Mouse (Mus musculus) embryonic fibroblast, embryonic 13.5 days (primary cell): ENCODE data around the gene Ms4a14. TPM values are rescaled to one million over a fixed set of nuclear protein-coding genes. Genes with fewer than 3 reads are reported as not detected.

ENCODE experiments used
- H3K27ac ChIP-seq: 2 replicates; pipeline ENCODE4 v1.5.1; 2012; ENCODE audit warnings: low read length, control low read depth, inconsistent platforms; ENCODE audit not compliant: insufficient read depth
- H3K4me1 ChIP-seq: 2 replicates; pipeline ENCODE4 v1.6.1; 2011; ENCODE audit warnings: low read length; ENCODE audit not compliant: control insufficient read depth, insufficient read depth
- H3K4me3 ChIP-seq: 2 replicates; pipeline ENCODE4 v1.5.1; 2011; ENCODE audit warnings: mild to moderate bottlenecking, control low read depth, low read length; ENCODE audit not compliant: insufficient read depth
- CTCF ChIP-seq: IDR thresholded peaks from 2 replicates; pipeline ENCODE4 v1.5.1; 2011; ENCODE audit warnings: mild to moderate bottlenecking, control low read depth, low read length, moderate library complexity, borderline replicate concordance; ENCODE audit not compliant: insufficient read depth
- POLR2A ChIP-seq: IDR thresholded peaks from 2 replicates; pipeline ENCODE4 v1.6.1; 2011; ENCODE audit warnings: low read depth, mild to moderate bottlenecking, control low read depth, low read length, moderate library complexity
- polyA plus RNA-seq: library from polyadenylated mRNA; stranded (reverse); fragments of >200 nt; gene quantifications from 2 replicates; pipeline ENCODE4 v1.2.4, GENCODE M21; 2011; ENCODE audit warnings: low read depth; ENCODE audit not compliant: missing spikeins, insufficient read length

The Ms4a14 gene
- 0.37 TPM in 1 of 2 replicates, not detected in the other for polyA plus RNA-seq

DNA sequence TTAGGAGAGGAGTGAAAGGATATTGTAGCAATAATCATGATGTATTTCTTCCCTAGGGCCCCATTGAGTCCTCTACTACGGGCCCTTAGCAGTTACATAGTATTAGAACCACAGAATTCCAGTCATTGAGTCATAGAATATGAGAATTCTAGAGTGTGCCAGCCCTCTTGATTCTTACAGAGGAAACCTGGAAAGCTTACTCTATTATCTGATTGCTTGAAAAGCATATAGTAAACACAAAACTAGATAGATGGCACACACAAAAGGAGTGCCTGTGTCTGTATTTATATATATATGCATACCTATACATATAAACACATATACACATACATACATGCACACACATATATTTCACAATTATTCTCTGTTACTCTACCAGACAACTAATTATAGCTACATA is at the start of gene Ms4a14:
Ms4a14 (minus strand) TSS at position 101 of the 400 bp plus-strand sequence.
- TF ChIP-seq POLR2A (no peak), CTCF (no peak)
- no peak within 1 kb of the TSS for H3K4me3 ChIP-seq
- H3K4me1 ChIP-seq, result no peaks in the 10 kb centered on the region
- H3K27ac ChIP-seq, result no peak within 1 kb of the TSS

DNA sequence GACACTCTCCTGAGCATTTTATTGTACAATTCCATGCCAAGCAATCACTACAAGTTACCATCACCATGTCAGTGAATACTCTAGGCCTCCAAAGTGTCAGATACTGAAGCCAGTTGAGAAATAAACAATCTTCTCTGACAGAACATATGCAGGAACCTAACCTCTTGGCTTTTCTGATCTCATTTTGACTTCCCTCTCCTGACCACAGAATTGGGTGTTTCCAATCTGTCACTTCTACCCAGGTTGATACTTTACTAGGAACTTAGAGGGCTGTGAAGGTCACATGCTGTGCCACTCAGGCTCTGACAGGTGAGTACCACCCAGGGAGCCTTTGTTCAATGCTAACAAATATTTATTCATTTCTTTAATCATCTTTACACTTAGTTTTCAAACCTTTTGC is 47.7 kb upstream of the Ms4a14 start:
- no peak overlapping the region for H3K27ac ChIP-seq
- no peaks in the 10 kb centered on the region for H3K4me1 ChIP-seq
- H3K4me3 ChIP-seq, result no peak overlapping the region
- TF ChIP-seq CTCF, result no peak
- no peak for TF ChIP-seq POLR2A

- H3K27ac ChIP-seq, result no peak overlapping the region
- H3K4me3 ChIP-seq, result no peak overlapping the region
- H3K4me1 ChIP-seq, result no peaks in the 10 kb centered on the region
- TF ChIP-seq CTCF (no peak), POLR2A (no peak)
These were observed 45.9 kb upstream of the Ms4a14 start for GRCm38 (mm10) chr19:11360106-11360505.

GRCm38 (mm10) chr19:11355730-11356129 is 41.5 kb upstream of the Ms4a14 start:
- Histone ChIP-seq H3K4me3 (no peak overlapping the region), H3K27ac (no peak overlapping the region), H3K4me1 (no peaks in the 10 kb centered on the region)
- no peak for TF ChIP-seq CTCF
- TF ChIP-seq POLR2A, result no peak

- no peaks in the 10 kb centered on the region for H3K4me1 ChIP-seq
- no peak overlapping the region for H3K4me3 ChIP-seq
- TF ChIP-seq POLR2A (no peak), CTCF (no peak)
- H3K27ac ChIP-seq, result no peak overlapping the region
These were observed 37.6 kb upstream of the Ms4a14 start for GRCm38 (mm10) chr19:11351878-11352277.

- no peak overlapping the region for H3K4me3 ChIP-seq
- TF ChIP-seq CTCF, result no peak
- no peak for TF ChIP-seq POLR2A
- H3K27ac ChIP-seq, result no peak overlapping the region
- no peaks in the 10 kb centered on the region for H3K4me1 ChIP-seq
These were observed 35.6 kb upstream of the Ms4a14 start for GRCm38 (mm10) chr19:11349698-11350481.

DNA sequence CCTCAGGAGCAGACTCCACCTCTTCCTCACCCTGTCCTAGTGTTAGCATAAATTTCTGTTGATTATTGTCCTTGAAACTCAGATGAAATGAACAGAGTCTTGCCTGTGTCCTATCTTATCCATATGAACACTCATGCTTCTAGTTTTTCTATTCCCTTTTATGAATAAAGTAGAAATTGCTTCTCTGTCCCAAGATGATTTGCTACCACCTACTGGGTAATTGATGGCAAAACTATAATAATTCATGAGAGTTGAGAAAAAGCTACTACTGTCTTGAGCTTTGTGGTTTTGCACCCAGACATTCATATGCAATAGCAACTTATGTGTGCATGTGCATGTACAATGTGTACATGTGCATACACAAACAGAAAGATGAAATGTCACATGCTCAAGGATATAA is 29.7 kb upstream of the Ms4a14 start:
- Histone ChIP-seq H3K4me1 (no peaks in the 10 kb centered on the region), H3K4me3 (no peak overlapping the region), H3K27ac (no peak overlapping the region)
- TF ChIP-seq CTCF (no peak), POLR2A (no peak)

DNA sequence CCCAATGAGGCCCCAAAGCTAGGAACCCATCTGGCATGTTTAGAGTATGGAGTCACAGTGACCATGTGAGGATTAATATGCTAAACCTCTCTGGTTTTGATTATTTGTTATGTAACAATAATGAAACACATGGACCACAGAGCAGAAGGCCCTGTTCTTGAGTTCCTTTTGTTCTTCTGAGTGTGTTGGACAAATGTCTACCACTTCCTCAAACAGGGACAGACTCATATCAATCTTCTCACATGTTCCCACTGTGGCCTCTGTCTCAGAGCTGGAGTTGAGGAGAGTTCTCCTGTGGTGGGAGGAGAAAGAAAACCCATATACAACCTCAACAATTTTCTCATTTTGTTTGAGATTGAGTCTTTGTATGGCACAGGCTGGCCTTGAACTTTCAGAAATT is 28.9 kb upstream of the Ms4a14 start:
- H3K4me3 ChIP-seq, result no peak overlapping the region
- TF ChIP-seq CTCF, result no peak
- no peak for TF ChIP-seq POLR2A

DNA sequence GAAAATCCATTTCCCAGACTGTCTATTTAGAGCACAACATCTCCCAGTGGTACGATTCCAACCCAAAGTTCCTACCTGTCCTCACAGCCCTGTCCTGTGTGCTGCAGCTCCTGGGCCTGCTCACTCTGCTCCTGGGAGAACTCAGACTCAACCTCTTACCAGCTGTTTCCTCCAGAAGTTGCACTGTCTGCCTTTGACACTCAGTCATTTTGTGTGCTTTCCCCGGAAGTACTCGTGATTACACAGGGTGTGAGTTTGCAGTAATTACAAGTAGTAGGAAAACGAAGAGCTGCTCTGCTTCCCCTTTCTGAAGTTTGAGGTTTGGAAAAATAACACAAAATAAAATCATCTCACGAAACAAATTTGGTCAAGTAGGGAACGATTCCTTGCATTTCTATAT is 21.7 kb upstream of the Ms4a14 start, which contains the start of gene Ms4a7:
Ms4a7 (minus strand) TSS at position 215 of the 400 bp plus-strand sequence.
- TF ChIP-seq CTCF, result no peak
- TF ChIP-seq POLR2A, result no peak
- no peak within 1 kb of the TSS for H3K4me3 ChIP-seq
- H3K27ac ChIP-seq, result no peak within 1 kb of the TSS
- H3K4me1 ChIP-seq, result no peaks in the 10 kb centered on the region

More for the DNA sequence above, 28.9 kb upstream of the Ms4a14 start:
- no peaks in the 10 kb centered on the region for H3K4me1 ChIP-seq
- no peak overlapping the region for H3K27ac ChIP-seq

GRCm38 (mm10) chr19:11321123-11321522 is 6.9 kb upstream of the Ms4a14 start:
- Histone ChIP-seq H3K4me1 (no peaks in the 10 kb centered on the region), H3K27ac (no peak overlapping the region), H3K4me3 (no peak overlapping the region)
- TF ChIP-seq POLR2A, result no peak
- TF ChIP-seq CTCF, result no peak
